Mouse (Mus musculus): Measurements from ENCODE around the gene Ginm1. TPM values are rescaled to one million over a fixed set of nuclear protein-coding genes. Genes with fewer than 3 reads are reported as not detected.

Ginm1 gene
- polyA plus RNA-seq, 1 experiment: 1.4 TPM

DNA sequence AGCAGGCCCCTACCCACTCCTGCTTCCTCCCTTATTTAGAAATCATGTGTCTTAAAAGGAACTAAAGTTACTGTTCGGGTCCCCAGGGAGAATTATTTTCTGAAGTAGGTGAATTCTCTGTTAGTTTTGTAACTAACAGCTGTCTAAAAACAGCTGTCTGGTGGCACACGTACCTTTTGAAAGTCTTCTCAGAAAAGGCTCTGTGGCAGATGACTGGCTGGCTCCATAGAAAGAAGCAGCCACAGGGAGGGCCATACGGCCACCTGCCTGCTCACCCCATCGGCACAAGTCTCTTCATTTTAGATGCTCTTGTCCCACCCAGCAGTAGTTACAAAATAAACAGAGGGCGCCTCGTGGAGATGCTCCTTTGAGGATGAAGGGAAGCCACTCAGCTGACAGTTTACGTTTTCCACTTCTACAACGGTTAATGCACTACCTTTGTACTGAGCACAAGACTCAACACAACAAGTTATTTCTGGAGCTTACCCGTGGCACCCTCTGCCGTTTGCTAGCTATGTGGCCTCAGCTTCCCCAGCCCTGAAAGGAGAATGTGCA lies 42.1 kb upstream of the Ginm1 start:
- H3K36me3 ChIP-seq (ENCODE audit: control insufficient read depth): no peaks in the 10 kb centered on the region
- no peak overlapping the region for H3K4me3 ChIP-seq (replicated peaks)
- TF ChIP-seq GATA1 (IDR thresholded peaks at IDR 0.05; ENCODE audit: low read length): no peak
- no peak for TF ChIP-seq TAL1 (IDR thresholded peaks at IDR 0.05; ENCODE audit: low read length)
- H3K4me1 ChIP-seq (ENCODE audit: control insufficient read depth): peaks cover 2% of the 10 kb centered on the region; the same call in 1 of the 2 replicates
- H3K9me3 ChIP-seq (ENCODE audit: control insufficient read depth, low read length): no peaks in the 10 kb centered on the region
- no peaks in the 10 kb centered on the region; the same call in 1 of the 2 replicates for H3K27me3 ChIP-seq (ENCODE audit: control insufficient read depth)

DNA sequence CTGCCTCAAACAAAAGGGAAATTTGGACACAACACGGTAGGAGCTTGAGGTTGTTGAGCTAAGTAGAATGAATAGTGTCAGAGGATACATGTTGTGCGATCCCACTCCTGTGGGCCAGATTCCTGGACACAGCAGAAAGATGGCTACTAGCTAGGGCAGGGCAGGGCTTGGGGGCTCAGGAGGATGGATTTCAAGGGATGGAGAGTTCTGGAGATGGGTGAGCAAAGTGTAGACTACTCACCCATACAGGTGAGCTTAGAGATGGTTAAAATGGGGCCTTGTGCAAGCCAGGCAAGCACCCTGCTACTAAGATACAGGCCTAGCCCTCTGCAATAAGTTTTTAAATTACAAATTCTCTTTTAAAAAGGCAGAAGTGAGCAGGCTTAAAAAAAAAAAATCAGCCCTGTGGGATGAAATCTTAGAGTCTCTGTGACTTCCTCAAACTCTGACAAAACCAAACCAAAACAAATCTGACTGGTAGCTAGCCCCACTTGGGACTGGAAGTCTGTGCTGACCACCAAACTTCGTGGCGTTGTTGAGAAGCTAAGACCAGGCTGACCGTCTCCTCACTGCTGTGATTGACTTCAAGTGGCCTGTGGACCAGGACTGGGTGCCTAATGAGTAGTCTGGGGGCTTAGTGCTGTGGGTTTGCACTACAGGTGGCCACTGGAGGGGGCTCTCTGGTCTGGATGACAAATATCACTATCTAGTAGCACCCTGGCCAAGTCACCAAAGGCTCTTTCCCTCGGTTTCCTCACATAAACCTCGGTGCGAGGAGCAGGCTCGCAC lies 40.9 kb upstream of the Ginm1 start:
- Histone ChIP-seq H3K4me1 (ENCODE audit: control insufficient read depth) (peaks cover 2% of the 10 kb centered on the region; the same call in 1 of the 2 replicates), H3K9me3 (ENCODE audit: control insufficient read depth, low read length) (no peaks in the 10 kb centered on the region), H3K4me3 (replicated peaks) (no peak overlapping the region), H3K36me3 (ENCODE audit: control insufficient read depth) (no peaks in the 10 kb centered on the region), H3K27me3 (ENCODE audit: control insufficient read depth) (no peaks in the 10 kb centered on the region; the same call in 1 of the 2 replicates)
- TF ChIP-seq GATA1 (IDR thresholded peaks at IDR 0.05; ENCODE audit: low read length) (no peak), TAL1 (IDR thresholded peaks at IDR 0.05; ENCODE audit: low read length) (no peak)

DNA sequence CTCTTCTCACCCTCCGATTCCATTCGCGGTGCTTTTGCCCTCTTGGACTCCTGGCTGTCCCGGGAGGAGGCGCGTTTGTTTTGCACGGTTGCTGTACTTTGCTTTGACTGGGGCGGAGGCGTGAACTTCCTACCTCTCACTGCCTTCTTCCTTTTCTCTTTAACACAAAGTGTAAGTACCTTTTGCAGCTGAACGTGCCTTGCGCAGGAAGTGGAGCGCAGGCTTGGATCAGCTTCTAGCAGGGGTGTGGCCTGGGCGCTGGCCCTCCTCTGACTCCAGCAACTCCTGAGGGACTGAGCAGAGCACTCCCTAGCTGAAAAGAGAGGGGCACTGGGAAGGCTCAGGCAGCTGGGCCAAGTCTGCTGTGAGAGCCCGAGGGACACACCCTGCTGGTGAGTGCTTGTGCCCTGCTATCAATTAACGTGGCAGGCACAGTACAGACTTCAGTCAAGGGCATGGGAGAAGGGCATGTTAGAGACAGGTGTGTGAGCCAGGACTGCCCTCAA lies 39.6 kb upstream of the Ginm1 start, which contains the start of gene Zc3h12d:
Gene Zc3h12d, plus strand, starts transcription at position 300 of the 506 bp plus-strand sequence.
- Histone ChIP-seq H3K4me1 (ENCODE audit: control insufficient read depth) (peaks cover 2% of the 10 kb centered on the region; the same call in 1 of the 2 replicates), H3K27me3 (ENCODE audit: control insufficient read depth) (no peaks in the 10 kb centered on the region; the same call in 1 of the 2 replicates), H3K36me3 (ENCODE audit: control insufficient read depth) (no peaks in the 10 kb centered on the region), H3K9me3 (ENCODE audit: control insufficient read depth, low read length) (no peaks in the 10 kb centered on the region), H3K4me3 (replicated peaks) (no peak within 1 kb of the TSS)
- no peak for TF ChIP-seq TAL1 (IDR thresholded peaks at IDR 0.05; ENCODE audit: low read length)
- TF ChIP-seq GATA1 (IDR thresholded peaks at IDR 0.05; ENCODE audit: low read length): no peak

DNA sequence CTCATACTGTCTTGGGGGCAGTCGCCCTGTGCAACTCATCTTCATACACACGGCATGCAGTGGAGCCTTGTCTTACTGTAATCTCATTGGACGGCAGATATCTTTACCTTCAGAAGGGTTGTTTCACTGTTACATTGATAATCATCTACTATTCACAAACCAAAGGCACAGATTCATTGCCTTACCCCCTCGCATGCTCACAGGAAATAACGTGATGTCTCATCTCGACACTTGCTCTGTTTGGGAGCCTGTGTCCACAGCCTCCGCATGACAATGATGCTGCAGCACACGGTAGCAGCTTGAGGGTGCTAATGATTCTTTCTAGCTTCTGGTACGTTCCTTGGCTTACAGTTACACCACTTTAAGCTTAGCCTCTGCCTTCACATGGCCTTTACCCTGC lies 33.5 kb upstream of the Ginm1 start:
- peaks cover 23% of the 10 kb centered on the region for H3K36me3 ChIP-seq (ENCODE audit: control insufficient read depth)
- TF ChIP-seq GATA1 (IDR thresholded peaks at IDR 0.05; ENCODE audit: low read length): no peak
- TF ChIP-seq TAL1 (IDR thresholded peaks at IDR 0.05; ENCODE audit: low read length): no peak
- H3K9me3 ChIP-seq (ENCODE audit: control insufficient read depth, low read length): no peaks in the 10 kb centered on the region
- H3K4me1 ChIP-seq (ENCODE audit: control insufficient read depth): no peaks in the 10 kb centered on the region
- no peaks in the 10 kb centered on the region; the same call in 1 of the 2 replicates for H3K27me3 ChIP-seq (ENCODE audit: control insufficient read depth)
- no peak overlapping the region for H3K4me3 ChIP-seq (replicated peaks)

DNA sequence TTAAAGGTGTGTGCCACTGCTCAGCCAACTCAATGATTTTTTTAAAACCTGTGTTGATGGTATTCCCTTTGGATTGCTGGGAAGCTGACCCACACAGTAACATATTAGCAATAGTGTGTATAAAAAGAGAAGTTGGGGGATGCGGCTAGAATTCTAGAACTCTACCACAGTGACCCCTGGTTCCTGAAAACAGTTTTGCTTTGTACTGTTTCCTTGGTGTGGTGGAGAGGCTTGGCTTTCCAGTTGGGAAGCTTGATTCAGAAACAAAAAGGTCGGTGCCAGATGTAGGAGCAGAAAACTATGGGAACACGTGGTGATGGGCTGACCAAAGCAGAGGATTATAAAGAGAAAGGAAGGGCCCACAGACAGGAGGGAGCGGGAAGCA lies 32.6 kb upstream of the Ginm1 start:
- no peak for TF ChIP-seq GATA1 (IDR thresholded peaks at IDR 0.05; ENCODE audit: low read length)
- no peak for TF ChIP-seq TAL1 (IDR thresholded peaks at IDR 0.05; ENCODE audit: low read length)
- Histone ChIP-seq H3K36me3 (ENCODE audit: control insufficient read depth) (peaks cover 31% of the 10 kb centered on the region), H3K9me3 (ENCODE audit: control insufficient read depth, low read length) (no peaks in the 10 kb centered on the region), H3K4me3 (replicated peaks) (no peak overlapping the region), H3K27me3 (ENCODE audit: control insufficient read depth) (no peaks in the 10 kb centered on the region; the same call in 1 of the 2 replicates), H3K4me1 (ENCODE audit: control insufficient read depth) (no peaks in the 10 kb centered on the region)

DNA sequence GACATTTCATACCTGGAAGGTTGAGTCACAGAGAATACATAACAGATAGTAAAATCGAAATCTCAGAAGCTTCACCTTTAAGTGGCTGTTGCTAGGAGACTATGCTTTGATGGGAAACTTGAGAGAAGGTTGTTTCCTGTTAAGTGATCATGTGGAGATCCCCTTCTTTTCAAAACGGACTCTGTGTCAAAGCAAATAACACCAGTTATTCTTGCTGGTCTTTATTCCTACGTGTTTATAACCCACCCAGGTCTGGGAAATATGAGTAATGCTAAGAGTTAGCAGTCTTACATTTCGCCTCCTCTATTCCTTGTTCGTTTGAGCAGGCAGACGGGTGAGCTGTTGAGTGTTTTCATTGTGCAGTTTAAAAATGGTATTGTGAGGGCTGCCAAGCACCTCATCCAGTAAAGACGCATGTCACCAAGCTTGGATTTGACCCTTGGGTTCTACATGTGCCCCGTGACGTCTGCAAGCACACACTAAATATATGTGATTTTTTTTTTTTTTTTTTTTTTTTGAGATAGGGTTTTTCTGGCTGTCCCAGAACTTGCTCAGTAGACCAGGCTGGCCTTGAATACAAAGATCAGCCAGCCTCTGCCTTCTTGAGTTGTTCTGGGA lies 32.1 kb upstream of the Ginm1 start:
- H3K4me3 ChIP-seq (replicated peaks): no peak overlapping the region
- no peaks in the 10 kb centered on the region for H3K4me1 ChIP-seq (ENCODE audit: control insufficient read depth)
- H3K36me3 ChIP-seq (ENCODE audit: control insufficient read depth): peaks cover 36% of the 10 kb centered on the region
- no peaks in the 10 kb centered on the region for H3K9me3 ChIP-seq (ENCODE audit: control insufficient read depth, low read length)
- TF ChIP-seq GATA1 (IDR thresholded peaks at IDR 0.05; ENCODE audit: low read length): no peak
- TF ChIP-seq TAL1 (IDR thresholded peaks at IDR 0.05; ENCODE audit: low read length): no peak
- H3K27me3 ChIP-seq (ENCODE audit: control insufficient read depth): no peaks in the 10 kb centered on the region

DNA sequence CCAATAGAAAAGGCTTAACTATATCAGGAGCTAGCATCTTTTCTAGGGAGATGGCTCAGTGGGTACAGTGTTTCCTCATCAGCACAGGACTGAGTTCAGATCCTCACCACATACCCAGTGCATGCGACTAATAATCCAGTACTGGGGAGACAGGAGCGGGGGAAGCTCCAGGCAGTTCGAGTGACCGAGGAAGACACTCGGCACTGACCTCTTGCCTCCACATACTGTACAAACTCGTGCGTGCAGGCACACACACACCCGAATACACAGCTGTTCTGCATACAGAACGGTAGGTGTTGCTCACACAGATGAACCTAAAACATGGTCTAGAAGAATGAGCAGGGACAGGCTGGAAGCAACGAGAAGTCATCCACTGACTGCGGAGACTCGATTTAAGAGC lies 29.4 kb upstream of the Ginm1 start:
- H3K4me3 ChIP-seq (replicated peaks): no peak overlapping the region
- peaks cover 63% of the 10 kb centered on the region for H3K36me3 ChIP-seq (ENCODE audit: control insufficient read depth)
- H3K27me3 ChIP-seq (ENCODE audit: control insufficient read depth): no peaks in the 10 kb centered on the region
- no peaks in the 10 kb centered on the region for H3K4me1 ChIP-seq (ENCODE audit: control insufficient read depth)
- TF ChIP-seq GATA1 (IDR thresholded peaks at IDR 0.05; ENCODE audit: low read length) (no peak), TAL1 (IDR thresholded peaks at IDR 0.05; ENCODE audit: low read length) (no peak)
- no peaks in the 10 kb centered on the region for H3K9me3 ChIP-seq (ENCODE audit: control insufficient read depth, low read length)

DNA sequence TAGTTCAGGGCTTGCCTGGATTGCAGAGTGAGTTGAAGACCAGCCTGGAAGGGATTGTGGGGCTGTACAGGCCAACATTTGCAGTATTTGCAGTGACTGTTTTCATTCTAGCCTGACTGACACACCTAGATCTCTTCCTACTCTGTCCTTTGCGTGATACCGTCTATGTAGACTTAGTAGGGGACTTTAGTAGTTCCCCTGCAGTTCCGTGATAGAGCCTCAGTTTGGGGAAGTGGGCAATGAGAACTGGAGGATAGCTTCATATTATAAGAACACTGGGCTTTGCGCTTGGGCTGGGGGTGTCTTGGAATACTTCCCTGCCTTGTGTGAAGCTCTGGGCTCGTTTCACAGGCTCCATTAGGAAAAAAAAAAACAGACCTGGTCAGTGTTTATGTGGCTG lies 27.5 kb upstream of the Ginm1 start:
- Histone ChIP-seq H3K9me3 (ENCODE audit: control insufficient read depth, low read length) (no peaks in the 10 kb centered on the region), H3K27me3 (ENCODE audit: control insufficient read depth) (no peaks in the 10 kb centered on the region), H3K36me3 (ENCODE audit: control insufficient read depth) (peaks cover 80% of the 10 kb centered on the region), H3K4me1 (ENCODE audit: control insufficient read depth) (no peaks in the 10 kb centered on the region), H3K4me3 (replicated peaks) (no peak overlapping the region)
- TF ChIP-seq TAL1 (IDR thresholded peaks at IDR 0.05; ENCODE audit: low read length) (no peak), GATA1 (IDR thresholded peaks at IDR 0.05; ENCODE audit: low read length) (no peak)

DNA sequence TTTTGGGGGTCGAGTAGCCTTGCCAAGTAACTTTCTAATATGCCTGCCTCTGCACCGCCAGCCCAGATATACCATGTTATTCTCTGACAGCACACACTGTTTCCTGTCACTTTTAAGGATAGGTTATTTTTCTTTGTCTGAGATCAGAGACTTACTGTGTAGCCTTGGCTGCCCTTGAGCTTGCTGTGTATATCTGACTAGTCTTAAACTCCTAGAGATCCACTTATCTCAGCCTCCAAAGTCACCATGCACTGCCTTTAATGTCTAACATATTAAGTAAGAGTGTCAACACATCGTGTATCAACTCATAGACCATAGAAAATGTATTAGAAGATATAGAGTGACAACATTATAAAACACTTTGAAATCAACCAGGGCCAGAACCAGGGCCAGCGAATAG lies 27.0 kb upstream of the Ginm1 start:
- no peak for TF ChIP-seq TAL1 (IDR thresholded peaks at IDR 0.05; ENCODE audit: low read length)
- TF ChIP-seq GATA1 (IDR thresholded peaks at IDR 0.05; ENCODE audit: low read length): no peak
- Histone ChIP-seq H3K9me3 (ENCODE audit: control insufficient read depth, low read length) (no peaks in the 10 kb centered on the region), H3K4me1 (ENCODE audit: control insufficient read depth) (no peaks in the 10 kb centered on the region), H3K4me3 (replicated peaks) (no peak overlapping the region), H3K36me3 (ENCODE audit: control insufficient read depth) (peaks cover 84% of the 10 kb centered on the region), H3K27me3 (ENCODE audit: control insufficient read depth) (no peaks in the 10 kb centered on the region)
